Mouse (Mus musculus) adrenal gland, adult 2 months (tissue): ENCODE measurements around the gene Avpi1. TPM values are rescaled to one million over a fixed set of nuclear protein-coding genes. Genes with fewer than 3 reads are reported as not detected.
A peak's percentile ranks its signal among the peaks of the same experiment; 100 is the strongest.

Experiments
- DNase-seq: peaks from one replicate; pipeline ENCODE4 v3.0.0; 2021
- long read RNA-seq: library from polyadenylated mRNA; stranded (forward); transcript quantifications from one replicate; pipeline ENCODE4 v2.0.0, GENCODE M21; 2021
- polyA plus RNA-seq: library from polyadenylated mRNA; depleted of rRNA; stranded (reverse); fragments of >200 nt; gene quantifications from 2 replicates; pipeline ENCODE4 v1.2.3, GENCODE M21; 2012; rRNA removed
- total RNA-seq, 2 experiments: library from RNA; stranded (reverse); gene quantifications; 2 replicates each; pipeline ENCODE4 v1.2.3; 2021

Gene Avpi1
- 100 to 1,000 TPM in 1 of 2 experiments, 10 to 100 TPM in 1; 78.6 to 101 TPM for total RNA-seq
- 82.3 and 112 TPM in 2 replicates for polyA plus RNA-seq
- long read RNA-seq, transcript Avpi1-201 (3 exons, 1,044 nt): major isoform, 73 of 76 reads
- long read RNA-seq, partial matches to known transcripts: 2 of 76 reads
- long read RNA-seq, other reads (novel, unspliced or antisense): 1 of 76 reads

DNA sequence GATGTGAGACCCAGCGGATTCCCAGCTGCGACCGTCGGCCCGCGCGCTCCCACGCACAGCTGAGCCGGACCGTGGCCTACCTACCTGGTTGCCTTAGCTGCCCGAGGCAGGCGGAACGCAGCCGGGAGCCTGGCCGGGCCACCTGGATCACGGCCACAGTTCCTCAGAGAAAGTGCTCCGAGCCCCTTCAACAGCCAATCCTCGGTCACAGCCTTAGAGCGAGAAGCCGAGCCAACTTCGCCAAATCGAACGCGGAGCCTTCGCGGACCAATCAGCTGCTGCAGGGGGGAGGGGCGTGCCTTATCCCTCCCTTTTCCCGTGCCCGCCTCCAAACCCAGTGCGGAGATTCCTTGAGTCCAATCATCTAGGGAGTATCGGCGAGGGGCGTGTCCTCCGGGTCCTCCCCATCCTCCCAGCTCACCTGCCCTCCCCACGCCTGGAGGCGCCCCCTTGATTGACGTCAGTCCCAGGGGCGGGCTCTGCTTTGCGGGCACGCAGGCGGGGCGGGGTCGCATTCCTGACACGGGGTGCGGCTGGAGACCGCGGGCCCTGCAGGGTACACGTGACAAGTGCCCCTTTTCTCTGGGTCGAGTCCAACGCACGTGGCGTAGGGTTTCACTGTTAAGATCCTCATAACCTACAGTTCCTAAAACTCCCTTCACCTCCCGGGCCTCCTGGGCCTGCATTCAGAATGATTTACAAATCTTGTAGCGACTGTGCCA, at the start of gene Avpi1:
TSS of gene Avpi1 (minus strand) at position 273 of the 722 bp plus-strand sequence.
- peak; percentile 99 for DNase-seq

DNA sequence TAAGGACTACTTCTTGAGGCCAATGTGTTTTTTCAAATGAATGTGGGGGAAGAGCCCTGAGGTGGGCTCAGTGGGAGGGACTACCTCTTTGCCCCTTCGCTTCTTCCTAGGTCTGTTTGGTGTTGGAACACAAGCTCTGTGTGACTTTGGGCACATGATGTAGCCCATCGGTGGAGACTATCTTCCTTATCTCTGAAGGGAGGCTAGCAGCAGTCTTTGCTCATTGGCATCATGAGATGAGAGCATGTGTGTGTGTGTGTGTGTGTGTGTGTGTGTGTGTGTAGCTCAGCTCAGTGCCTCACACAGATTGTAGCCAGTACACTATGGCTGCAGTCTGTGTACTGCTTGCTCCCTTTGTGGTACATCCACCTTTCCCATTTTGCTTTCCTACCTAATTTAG, 48.6 kb upstream of the Avpi1 start:
- no peak for DNase-seq

DNA sequence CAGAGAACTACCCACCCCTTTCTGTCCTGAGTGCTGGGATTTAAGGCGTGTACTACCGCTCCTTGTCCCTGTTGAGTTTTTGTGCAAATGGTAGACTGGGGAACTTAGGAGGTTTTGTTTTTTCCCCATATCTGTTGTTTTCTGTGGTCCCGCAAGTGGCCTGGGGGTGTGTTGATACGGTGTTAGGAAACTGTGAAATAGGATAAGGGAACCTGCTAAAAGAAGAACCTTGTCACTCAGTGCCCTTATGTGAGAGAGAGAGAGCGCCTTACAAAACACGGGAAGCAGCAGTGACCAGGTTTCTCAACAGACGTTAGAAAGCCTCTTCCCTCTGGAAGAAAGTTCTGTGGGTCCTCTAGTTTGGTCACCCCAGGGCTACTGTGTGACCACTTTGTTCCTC, 48.0 kb upstream of the Avpi1 start:
- no peak for DNase-seq

DNA sequence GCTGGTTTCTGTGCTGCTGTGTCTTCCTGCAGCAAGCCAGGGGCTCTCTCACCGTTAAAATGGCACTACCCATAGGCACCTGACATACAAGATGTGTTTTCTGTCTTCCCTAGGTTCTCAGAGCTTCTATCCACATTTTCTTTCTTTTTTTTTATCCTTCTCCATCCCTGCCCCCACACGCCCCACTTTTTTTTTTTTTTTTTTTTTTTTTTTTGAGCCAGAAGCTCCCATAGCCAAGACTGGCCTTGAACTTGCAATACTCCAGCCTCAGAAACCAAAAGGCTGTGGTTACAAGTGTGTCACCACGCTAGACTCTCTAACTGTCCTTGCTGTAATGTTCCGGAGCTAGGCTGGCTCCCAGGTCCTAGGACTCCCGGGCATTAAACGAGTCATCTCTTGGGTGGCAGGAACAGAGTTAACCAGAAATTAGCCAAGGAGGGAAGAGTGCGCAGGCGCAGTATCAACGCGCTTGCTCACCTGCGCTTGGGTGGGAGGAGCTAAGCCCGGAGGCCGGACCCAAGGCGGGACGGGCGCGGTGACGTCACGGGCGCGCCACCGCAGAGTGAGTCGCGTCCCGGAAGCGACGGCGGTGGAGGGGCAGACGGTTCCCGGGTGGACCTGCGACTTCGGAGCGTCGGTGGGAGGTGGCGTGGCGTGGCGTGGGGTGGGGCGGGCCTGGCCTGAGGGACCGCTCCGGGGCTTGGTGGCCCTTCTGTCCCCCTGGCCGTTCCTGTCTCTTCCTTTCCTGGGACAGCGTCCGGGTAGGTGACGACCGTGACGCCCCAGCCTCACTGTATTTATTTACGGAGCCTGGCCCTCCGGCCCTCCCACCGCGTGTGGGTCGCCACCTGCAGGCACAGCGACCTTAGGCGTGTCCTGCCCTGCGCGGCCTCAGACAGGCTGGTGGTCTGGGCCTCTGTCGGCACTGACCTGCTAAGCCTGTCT, 41.4 kb upstream of the Avpi1 start:
- peak; percentile 96 for DNase-seq

DNA sequence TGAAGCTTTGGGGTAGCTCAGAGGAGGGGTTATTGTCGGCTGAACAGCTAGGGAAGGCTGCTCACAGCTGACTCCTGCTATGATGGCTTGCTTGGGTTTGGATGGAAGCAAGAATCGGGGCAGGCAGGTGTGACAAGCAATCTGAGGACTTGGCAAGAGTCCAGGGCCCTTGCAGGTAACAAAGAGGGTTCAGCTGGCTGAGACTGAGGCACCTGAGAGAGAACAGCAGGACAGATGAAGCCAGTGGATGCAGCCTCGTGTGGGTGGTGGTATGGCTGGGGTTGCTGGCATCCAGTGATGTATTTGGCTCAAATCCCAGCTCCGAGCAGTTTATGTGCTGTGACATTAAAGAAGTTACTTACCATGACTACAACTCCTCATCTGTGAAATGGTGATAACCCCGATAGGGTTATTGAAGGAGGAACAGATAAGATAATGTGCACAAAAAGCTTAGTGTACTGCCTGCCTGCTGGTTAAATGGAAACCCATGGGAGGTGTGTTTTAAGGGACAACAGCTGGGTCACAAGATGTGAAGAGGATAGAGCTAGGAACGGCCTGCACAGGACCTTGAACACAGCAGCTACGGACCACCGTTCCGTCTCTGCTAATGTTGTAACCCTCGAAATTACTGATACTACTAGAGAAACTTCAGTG, 40.6 kb upstream of the Avpi1 start:
- no peak for DNase-seq

DNA sequence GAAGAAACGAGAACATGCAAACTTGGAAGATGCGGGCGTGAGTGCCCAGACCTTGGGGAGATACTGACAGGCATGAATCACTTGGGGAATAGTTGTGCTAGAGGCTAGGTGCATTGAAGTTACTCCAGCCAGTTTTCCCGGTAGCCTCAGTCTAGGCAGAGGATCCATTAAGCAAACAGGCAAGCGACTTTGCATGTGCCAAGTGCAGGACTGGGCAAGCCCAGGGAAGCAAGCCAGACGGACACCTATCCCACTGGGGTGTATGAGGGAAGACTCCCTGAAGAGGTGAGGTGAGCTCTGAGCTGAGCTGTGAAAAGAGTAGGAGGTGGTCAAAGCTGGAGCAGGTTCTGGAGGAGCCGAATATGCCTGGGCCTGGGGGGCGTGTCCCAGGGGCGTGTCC, 38.6 kb upstream of the Avpi1 start:
- DNase-seq: peak; percentile 30

DNA sequence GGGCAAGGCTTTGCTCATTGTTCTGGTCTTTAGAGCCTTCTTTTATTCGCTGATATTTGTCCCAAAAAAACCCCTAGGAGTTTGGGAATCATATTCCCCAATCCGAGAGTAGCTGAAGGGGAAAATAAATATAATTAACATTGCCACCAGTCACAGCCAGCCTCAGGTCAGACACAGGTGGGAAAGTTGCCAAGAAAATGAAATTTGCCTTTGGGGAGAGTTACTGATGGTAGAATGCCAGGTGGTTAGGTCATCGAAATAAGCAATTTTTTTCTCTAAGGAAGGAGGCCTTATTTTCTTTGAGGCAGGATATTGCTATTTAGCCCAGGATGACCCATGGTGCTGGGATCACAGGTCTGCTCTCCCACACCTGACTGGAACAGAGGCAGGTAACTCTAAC, 37.9 kb upstream of the Avpi1 start:
- DNase-seq: no peak

DNA sequence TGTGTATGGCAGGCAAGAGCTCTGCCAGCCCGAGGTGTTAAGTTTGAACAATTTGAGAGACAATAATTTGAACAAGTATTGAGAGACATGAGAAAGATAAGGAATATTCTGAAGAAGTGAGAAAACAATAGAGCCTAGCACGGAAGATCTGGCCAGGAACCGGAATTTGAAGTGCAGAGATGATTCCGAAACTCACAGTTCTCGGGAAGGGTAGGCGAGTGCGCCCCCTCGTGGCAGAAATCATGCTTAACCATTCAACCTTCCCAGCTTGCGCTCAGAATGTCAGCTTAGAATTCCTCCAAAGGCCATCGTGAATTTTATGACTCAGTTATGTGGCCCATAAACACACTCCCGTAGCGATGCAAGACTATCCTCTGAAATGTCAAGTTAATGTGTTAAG, 37.3 kb upstream of the Avpi1 start:
- DNase-seq: peak; percentile 90

DNA sequence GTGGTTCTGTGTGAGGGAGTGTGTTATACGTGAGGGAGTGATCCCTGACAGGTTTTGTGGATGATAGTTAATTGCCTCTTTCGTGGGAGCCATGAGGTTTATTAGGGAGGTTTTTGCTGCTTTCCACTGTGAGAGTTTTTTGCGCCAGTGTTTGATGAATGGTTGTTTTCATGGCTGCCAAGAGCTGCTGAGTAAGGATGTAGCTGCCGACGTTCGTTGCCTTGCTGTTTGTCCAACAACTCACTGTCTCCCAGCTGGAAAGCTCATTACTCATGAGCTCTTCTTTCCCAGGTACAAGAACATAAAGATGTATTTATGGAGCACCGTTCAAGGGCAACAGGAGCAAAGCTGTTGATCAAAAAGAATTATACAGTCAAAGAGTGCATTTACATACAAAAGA, 35.3 kb upstream of the Avpi1 start:
- DNase-seq: no peak

DNA sequence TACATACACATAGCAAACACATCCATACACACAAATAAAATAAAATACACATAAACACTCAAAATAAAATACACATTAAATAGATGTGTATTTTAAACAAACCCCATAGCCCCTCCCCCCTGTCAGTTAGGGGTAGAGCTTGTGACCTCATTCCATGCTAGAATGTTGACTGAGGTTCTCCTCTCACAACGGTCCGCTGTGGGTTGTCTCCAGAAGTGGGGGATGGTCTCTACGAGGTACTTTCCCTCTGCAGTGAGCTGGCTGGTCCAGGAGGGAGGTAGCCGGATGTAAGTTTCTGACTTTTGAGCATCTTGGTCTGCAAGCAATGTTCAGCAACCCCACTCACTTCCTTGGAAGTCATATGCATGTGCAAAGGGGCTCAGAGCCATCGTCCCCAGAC, 34.9 kb upstream of the Avpi1 start, which contains the start of gene Zfyve27:
TSS of gene Zfyve27 (plus strand) at position 188 of the 400 bp plus-strand sequence.
- DNase-seq: no peak

DNA sequence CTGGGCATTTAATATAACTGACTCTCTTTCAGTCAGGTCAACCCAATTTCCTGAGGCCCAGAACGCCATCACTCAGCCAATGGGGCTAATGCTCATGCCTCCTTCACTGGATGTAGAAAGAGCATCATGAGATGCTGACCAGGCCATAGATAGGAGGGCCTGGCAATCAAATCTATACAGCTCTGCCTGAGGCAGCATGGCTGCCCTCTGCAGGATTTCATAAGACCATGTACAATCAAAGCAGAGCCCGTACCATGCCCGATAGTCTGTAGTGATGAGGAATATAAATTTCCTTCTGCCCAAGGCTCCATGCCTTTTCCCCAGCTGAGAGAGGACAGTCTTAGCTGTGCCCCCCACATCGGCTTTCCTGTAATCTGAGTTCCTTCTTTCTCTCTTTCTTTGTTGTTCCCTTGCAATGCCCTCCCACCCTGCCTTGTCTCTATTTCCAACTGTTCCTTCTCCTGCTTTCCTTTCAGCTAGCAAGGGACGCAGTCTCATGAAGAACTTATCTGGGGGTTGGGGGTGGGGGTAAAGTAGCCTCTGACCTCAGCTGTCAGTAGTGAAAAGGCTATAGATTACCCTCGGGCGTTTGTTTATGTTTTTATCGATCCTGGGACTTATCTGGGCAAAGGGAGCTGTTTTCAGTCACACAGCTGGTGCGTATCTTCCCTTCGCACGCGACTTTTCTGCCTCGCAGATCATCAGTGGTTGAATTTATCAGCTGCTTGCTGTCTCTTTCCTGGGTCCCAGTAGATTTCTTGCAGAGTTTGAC, 29.6 kb upstream of the Avpi1 start:
- no peak for DNase-seq

DNA sequence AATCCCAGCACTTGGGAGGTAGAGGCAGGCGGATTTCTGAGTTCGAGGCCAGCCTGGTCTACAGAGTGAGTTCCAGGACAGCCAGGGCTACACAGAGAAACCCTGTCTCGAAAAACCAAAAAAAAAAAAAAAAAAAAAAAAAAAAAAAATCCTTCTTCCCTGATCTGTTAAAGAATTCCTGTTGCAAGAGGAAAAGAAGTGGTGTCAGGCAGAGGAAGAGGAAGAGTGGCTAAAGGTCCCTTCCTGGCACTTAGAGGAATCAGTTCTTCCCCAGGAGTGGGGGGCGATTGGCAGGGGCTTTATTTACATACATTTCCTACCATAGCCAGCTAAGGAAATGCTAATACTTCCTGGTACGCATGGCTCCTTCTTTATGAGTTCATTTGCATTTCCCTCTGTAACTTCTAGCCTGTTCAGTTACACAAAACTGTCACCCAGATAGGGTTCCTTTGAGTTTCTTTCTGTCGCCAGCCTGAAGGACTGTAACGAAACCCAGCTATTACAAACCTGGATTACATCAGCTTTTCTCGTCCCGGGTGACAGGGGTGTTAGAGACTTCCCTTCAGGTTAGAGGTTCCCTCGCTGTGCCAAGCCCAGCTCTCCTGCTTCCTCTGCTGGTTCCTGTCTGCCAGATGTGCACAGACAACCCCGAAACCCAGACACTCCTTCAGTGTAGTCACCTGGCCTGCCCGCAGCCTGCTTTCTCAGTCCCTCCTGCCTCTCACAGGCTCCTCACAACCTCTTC, 28.8 kb upstream of the Avpi1 start:
- DNase-seq: no peak

DNA sequence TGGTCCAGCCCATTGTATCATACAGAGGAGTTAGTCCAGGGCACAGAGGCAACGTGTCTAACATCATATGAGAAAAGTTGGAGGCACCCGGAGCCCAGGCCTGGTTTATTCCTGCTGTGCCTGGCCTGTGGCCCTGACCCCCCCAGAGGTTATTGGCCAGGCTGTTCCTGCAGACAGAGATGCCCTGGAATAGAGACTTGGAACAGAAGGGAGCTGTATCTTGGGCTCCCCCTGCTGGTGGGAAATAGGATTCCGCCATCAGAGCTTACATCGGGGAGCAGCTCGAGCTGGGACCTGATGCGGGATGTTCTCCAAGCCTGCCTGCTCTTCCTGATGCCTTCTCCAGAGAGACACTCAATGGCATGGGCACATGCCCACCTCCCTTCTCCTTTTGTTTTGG, 23.1 kb upstream of the Avpi1 start:
- peak; percentile 89 for DNase-seq

DNA sequence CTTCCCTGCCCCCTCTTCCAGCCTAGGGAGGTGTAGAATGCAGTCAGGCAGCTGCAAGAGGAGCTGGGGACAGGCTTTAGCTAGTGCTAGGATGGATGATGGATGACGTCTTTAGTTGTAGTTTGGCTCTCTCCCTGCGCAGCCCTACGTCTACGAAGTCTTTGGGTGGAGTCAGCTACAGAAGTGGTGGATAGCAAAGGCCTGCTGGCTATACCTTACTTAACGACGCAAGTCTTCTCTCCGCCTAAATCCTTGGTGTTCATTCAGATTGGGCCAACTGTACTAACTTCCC, 19.7 kb upstream of the Avpi1 start:
- DNase-seq: no peak

DNA sequence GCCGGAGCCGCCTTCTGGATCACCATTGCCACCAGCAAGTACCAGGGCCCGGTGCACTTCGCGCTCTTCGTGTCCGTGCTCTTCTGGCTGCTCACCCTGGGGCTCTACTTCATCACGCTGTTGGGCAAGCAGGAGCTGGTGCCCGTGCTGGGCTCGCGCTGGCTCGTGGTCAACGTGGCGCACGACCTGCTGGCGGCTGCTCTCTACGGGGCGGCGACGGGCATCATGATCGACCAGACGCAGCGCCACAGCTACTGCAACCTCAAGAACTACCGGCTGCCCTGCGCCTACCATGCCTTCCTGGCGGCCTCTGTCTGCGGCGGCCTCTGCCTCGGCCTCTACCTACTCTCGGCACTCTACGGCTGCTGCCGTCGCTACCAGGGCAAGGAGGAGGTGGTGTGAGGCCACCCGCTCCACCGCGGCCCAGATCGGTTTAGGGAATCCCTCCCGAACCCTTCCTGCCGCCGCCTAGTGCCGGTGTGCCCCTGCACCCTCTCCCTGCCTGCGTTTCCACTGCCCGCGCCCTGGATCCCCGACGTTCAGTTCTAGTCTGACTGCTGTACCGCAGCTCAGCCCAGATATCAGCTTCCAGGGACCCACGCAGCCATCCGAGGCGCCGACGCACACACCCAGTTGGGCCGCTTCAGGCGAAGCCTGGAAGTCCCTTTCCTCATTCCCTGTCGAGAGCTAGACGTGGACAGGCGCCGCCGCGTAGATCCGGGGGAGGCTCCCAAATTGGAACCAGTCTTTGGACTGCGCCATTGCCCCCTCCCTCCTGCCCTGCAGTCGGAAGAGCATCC, 19.1 kb upstream of the Avpi1 start:
- peak; percentile 88 for DNase-seq

DNA sequence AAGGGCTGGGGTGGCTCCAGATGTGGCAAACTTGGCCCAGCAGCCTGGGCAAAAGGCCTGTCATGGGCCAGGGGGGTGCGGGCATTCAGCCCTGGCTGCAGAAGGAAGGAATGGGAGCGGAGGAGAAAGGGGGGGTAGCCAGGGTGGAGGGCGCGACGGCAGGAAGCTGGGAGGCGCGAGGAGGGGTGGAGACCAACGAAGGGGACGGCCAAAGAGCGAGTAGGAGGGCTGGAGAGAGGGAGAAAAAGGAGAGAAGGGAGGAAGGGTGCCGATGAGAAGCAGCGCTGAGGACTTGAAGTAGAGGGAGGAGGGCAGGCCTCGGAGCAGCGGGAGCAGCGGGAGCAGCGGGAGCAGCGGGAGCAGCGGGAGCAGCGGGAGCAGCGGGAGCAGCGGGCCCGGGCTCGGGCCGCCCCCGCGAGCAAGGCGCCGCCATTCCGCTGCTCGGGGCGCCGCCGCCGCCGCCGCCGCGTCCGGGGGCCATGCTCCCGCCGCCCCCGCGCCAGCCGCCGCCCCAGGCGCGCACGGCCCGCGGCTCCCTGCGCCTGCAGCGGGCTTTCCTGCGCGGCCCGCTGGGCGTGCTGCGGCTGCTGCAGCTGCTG, 18.4 kb upstream of the Avpi1 start, which contains the start of gene Marveld1:
TSS of gene Marveld1 (plus strand) at position 231 of the 599 bp plus-strand sequence.
- DNase-seq: peak; percentile 91

DNA sequence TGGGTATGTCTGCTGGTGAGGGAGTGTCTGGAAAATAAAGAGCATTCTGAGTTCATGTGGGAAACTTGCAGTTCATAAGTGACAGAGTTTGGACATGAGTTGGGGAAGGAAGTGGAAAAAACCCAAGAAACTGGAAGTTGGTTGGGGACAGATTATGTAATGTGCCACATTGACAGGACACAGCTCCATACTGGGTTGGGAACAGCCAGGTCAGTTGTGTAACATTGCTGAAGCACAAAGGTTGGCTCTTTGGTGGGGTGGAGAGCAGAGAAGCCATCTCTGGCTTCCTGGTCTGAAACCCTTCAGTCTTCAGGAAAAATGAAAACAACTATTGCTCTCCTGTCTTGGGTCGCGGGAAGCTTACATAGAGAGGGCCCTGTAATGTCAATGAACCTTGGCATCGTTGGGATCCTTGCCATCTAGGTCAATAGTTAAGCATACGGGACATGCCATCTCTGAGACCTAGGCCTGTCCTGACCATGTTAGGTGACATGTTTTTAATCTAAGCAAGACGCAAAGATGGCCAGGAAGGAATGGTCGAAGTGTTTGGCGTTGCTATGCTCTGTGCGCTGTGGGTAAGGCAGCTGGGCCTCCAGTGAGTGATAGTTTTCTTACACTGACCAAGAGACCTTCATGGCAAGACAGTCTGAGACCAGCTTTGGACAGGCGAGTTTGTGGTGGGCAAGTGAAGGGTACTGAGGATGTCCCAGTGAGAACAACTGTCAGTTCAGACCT, 17.6 kb upstream of the Avpi1 start:
- DNase-seq: no peak

DNA sequence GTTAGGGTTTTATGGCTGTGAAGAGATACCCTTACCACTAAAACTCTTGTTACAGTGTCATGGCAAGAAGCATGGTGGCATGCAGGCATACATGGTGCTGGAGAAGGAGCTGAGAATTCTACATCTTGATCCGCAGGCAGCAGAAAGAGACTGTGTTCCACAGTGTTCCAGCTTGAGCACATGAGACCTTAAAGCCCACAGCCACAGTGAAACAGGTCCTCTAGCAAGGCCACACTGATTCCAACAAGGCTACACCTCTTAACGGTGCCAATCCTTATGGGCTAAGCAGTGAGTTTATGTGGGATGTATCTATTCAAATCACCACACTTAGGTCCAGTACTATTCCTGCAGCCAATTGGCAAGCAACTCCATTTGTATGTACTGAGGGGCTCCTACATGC, 16.9 kb upstream of the Avpi1 start:
- no peak for DNase-seq

DNA sequence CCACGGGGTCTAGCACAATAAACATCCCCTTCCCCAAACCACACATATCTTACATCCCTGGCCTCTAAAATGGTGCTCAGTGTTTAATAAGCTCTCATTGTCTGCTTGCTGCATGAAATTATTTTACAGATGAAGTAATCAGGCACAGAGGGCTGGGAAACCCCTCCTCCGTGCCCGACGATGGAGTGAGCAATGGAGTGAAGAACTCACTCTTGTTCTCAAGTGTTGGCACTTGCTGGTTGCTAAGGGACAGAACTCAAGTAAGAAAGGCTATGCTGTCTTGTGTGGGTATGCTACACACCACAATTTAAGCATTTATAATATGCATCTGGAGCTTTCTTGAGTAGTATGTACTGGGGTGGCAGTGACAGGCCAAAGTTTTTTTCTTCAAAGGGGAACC, 16.4 kb upstream of the Avpi1 start:
- DNase-seq: no peak
